8 mouse cellular contexts compared by ENCODE assay signal in genomic region chr14:79483611-79484120, GRCm38 (mm10). TPM values are rescaled to one million over a fixed set of nuclear protein-coding genes. Genes with fewer than 3 reads are reported as not detected.
DNase-seq lines count a peak whose midpoint lies in the region; ATAC-seq and TF ChIP-seq lines count a peak whose summit lies in the region.

No protein-coding gene starts in this region.

- H3K9ac ChIP-seq in kidney, postnatal 0 days (ENCODE audit: low read depth, low read length) = peak overlapping the region; percentile 94; the same call in 1 of the 2 replicates
- peak overlapping the region; percentile 99; the same call in 1 of the 2 replicates for H3K9ac ChIP-seq in heart, embryonic 16.5 days (ENCODE audit: low read length)

- DNase-seq in kidney, postnatal 0 days (ENCODE audit: low spot score) = peak; percentile 33
- no peak for DNase-seq in kidney, adult 8-10 months
- no peak for DNase-seq in limb, embryonic 10.5 days (ENCODE audit: low spot score)
- DNase-seq in right cerebral cortex, postnatal 25 days = no peak
- DNase-seq in embryo, embryonic 10.5 days (ENCODE audit: low spot score) = no peak

- 54% methylated on average over 8 of the region's 8 CpGs for WGBS in kidney, postnatal 0 days
- WGBS in heart, embryonic 16.5 days = 78% methylated on average over 8 of the region's 8 CpGs
- 78% methylated on average over 8 of the region's 8 CpGs for WGBS in limb, embryonic 10.5 days

- peaks cover 55% of the 10 kb centered on the region for H3K79me2 ChIP-seq in myocyte (ENCODE audit: control insufficient read depth, insufficient read depth)

- H3K9me3 ChIP-seq in kidney, postnatal 0 days (replicated peaks; ENCODE audit: low read length) = no peaks in the 10 kb centered on the region
- H3K9me3 ChIP-seq in heart, embryonic 16.5 days (replicated peaks; ENCODE audit: control insufficient read depth, low read length) = no peaks in the 10 kb centered on the region
- H3K9me3 ChIP-seq in limb, embryonic 10.5 days (replicated peaks) = no peaks in the 10 kb centered on the region

- H3K36me3 ChIP-seq in kidney, postnatal 0 days (ENCODE audit: insufficient read depth, low read length) = no peaks in the 10 kb centered on the region
- H3K36me3 ChIP-seq in heart, embryonic 16.5 days (ENCODE audit: control insufficient read depth, insufficient read depth) = no peaks in the 10 kb centered on the region
- peaks cover 7% of the 10 kb centered on the region for H3K36me3 ChIP-seq in limb, embryonic 10.5 days
- H3K36me3 ChIP-seq in myocyte (ENCODE audit: control insufficient read depth, insufficient read depth) = no peaks in the 10 kb centered on the region

- no peak for TF ChIP-seq CTCF in kidney, postnatal 0 days (IDR thresholded peaks at IDR 0.05; ENCODE audit: low read depth)

- peak overlapping the region; percentile 81 for H3K4me2 ChIP-seq in kidney, postnatal 0 days (ENCODE audit: low read length)
- peak overlapping the region; percentile 77 for H3K4me2 ChIP-seq in heart, embryonic 16.5 days (ENCODE audit: low read depth, low read length)
- H3K4me2 ChIP-seq in myocyte (ENCODE audit: low read depth) = peak overlapping the region; percentile 90

- ATAC-seq in kidney, postnatal 0 days (replicated peaks; ENCODE audit: low FRiP score, low read depth) = no peak
- no peak for ATAC-seq in heart, embryonic 16.5 days (replicated peaks; ENCODE audit: extremely low read depth, insufficient read depth, low FRiP score)
- ATAC-seq in activated CD4-positive, CD25-positive, alpha-beta regulatory T cell, adult 4 months = no peak

- no peak for TF ChIP-seq POLR2A in myocyte (IDR thresholded peaks at IDR 0.05; ENCODE audit: insufficient read length, low read depth)

- H3K4me1 ChIP-seq in kidney, postnatal 0 days (replicated peaks; ENCODE audit: insufficient read depth, low read length) = peaks cover 32% of the 10 kb centered on the region
- peaks cover 51% of the 10 kb centered on the region for H3K4me1 ChIP-seq in heart, embryonic 16.5 days (ENCODE audit: control insufficient read depth, insufficient read depth, low read length)
- H3K4me1 ChIP-seq in limb, embryonic 10.5 days = peaks cover 57% of the 10 kb centered on the region

- H3ac ChIP-seq in myocyte (ENCODE audit: control insufficient read depth, insufficient read length) = no peak overlapping the region

- H3K27ac ChIP-seq in kidney, postnatal 0 days = peak overlapping the region; percentile 100
- H3K27ac ChIP-seq in heart, embryonic 16.5 days (ENCODE audit: low read length) = no peak overlapping the region; the same call in 1 of the 2 replicates
- peak overlapping the region; percentile 99; the same call in 1 of the 2 replicates for H3K27ac ChIP-seq in limb, embryonic 10.5 days

- H3K27me3 ChIP-seq in kidney, postnatal 0 days (ENCODE audit: insufficient read depth, low read length) = no peaks in the 10 kb centered on the region
- no peaks in the 10 kb centered on the region for H3K27me3 ChIP-seq in heart, embryonic 16.5 days (ENCODE audit: control insufficient read depth, insufficient read depth, low read length)
- H3K27me3 ChIP-seq in limb, embryonic 10.5 days (ENCODE audit: low read depth, poor library complexity, severe bottlenecking) = 0 out of 2 replicates have a peak, but pooled peaks cover 3% of the 10 kb centered on the region
- no peaks in the 10 kb centered on the region for H3K27me3 ChIP-seq in myocyte (ENCODE audit: control insufficient read depth, insufficient read depth, insufficient read length)

- H3K4me3 ChIP-seq in kidney, postnatal 0 days (replicated peaks; ENCODE audit: low read depth, low read length) = peak overlapping the region; percentile 70
- peak overlapping the region; percentile 98 for H3K4me3 ChIP-seq in heart, embryonic 16.5 days (ENCODE audit: low read length)
- H3K4me3 ChIP-seq in limb, embryonic 10.5 days = 0 out of 2 replicates have a peak overlapping the region, but pooled peaks have one; percentile 95
- H3K4me3 ChIP-seq in myocyte = peak overlapping the region; percentile 57

TF ChIP-seq in myocyte, 11 proteins besides CTCF, POLR2A, EP300 and RAD21:
- TF ChIP-seq POLR2AphosphoS2 (IDR thresholded peaks at IDR 0.05; ENCODE audit: insufficient read length, low read depth) (no peak), TCF12 (IDR thresholded peaks at IDR 0.05; ENCODE audit: insufficient read depth, poor library complexity, severe bottlenecking) (no peak), E2F4 (IDR thresholded peaks at IDR 0.05; ENCODE audit: insufficient read depth) (no peak), MAX (IDR thresholded peaks at IDR 0.05; ENCODE audit: low read depth) (no peak), REST (IDR thresholded peaks at IDR 0.05; ENCODE audit: insufficient read depth, insufficient read length) (no peak), CEBPB (IDR thresholded peaks at IDR 0.05; ENCODE audit: insufficient read depth, poor library complexity, severe bottlenecking) (no peak), MYOD1 (IDR thresholded peaks at IDR 0.05; ENCODE audit: control insufficient read depth in 1 of 3, insufficient read length in 2 of 3, low read depth in 2 of 3) (no peak), TCF3 (IDR thresholded peaks at IDR 0.05; ENCODE audit: insufficient read length, low read depth) (no peak), USF1 (IDR thresholded peaks at IDR 0.05; ENCODE audit: low read depth) (no peak), MYOG (IDR thresholded peaks at IDR 0.05; ENCODE audit: control insufficient read depth in 1 of 3, insufficient read depth in 1 of 3, insufficient read length in 2 of 3, low read depth in 2 of 3) (no peak), SRF (IDR thresholded peaks at IDR 0.05; ENCODE audit: control insufficient read depth, insufficient read length, low read depth) (no peak)

RNA-seq across cellular contexts. Expression of gene Wbp4, which starts 2.3 kb away (rescaled TPM):
- 46.8 and 47.6 TPM in 2 replicates for polyA plus RNA-seq in kidney, postnatal 0 days (2015; fragmentation: Nextera tagmentation; extraction: Ambion mirVana)
- 26.8 and 27.6 TPM in 2 replicates for polyA plus RNA-seq in heart, embryonic 16.5 days (2015; fragmentation: Nextera tagmentation; extraction: Ambion mirVana)
- 39.2 and 41.0 TPM in 2 replicates for polyA plus RNA-seq in limb, embryonic 10.5 days (2016; fragmentation: Nextera tagmentation; extraction: Ambion mirVana)
- polyA plus RNA-seq in myocyte (2012; fragmentation: generic; extraction: Trizol) = 10.1 TPM
- polyA plus RNA-seq in activated CD4-positive, CD25-positive, alpha-beta regulatory T cell, adult 4 months (2017; shearing (Covaris generic)) = 10 to 100 TPM; 25.7 to 32.5 TPM

RNA-seq across cellular contexts. Expression of gene Elf1, which starts 2.7 kb away (rescaled TPM):
- polyA plus RNA-seq in kidney, postnatal 0 days (2015; fragmentation: Nextera tagmentation; extraction: Ambion mirVana) = 18.2 and 18.3 TPM in 2 replicates
- polyA plus RNA-seq in heart, embryonic 16.5 days (2015; fragmentation: Nextera tagmentation; extraction: Ambion mirVana) = 9.9 and 12.3 TPM in 2 replicates
- 3.6 and 5.8 TPM in 2 replicates for polyA plus RNA-seq in limb, embryonic 10.5 days (2016; fragmentation: Nextera tagmentation; extraction: Ambion mirVana)
- 3.6 TPM for polyA plus RNA-seq in myocyte (2012; fragmentation: generic; extraction: Trizol)
- 100 to 1,000 TPM; 122 to 145 TPM for polyA plus RNA-seq in activated CD4-positive, CD25-positive, alpha-beta regulatory T cell, adult 4 months (2017; shearing (Covaris generic))

RNA-seq across cellular contexts. Expression of gene Kbtbd6, which starts 32.0 kb away (rescaled TPM):
- polyA plus RNA-seq in kidney, postnatal 0 days (2015; fragmentation: Nextera tagmentation; extraction: Ambion mirVana) = 2.0 and 2.1 TPM in 2 replicates
- polyA plus RNA-seq in heart, embryonic 16.5 days (2015; fragmentation: Nextera tagmentation; extraction: Ambion mirVana) = 1.9 and 2.6 TPM in 2 replicates
- polyA plus RNA-seq in limb, embryonic 10.5 days (2016; fragmentation: Nextera tagmentation; extraction: Ambion mirVana) = 5.3 TPM in 2 replicates
- polyA plus RNA-seq in myocyte (2012; fragmentation: generic; extraction: Trizol) = 0.05 TPM
- polyA plus RNA-seq in activated CD4-positive, CD25-positive, alpha-beta regulatory T cell, adult 4 months (2017; shearing (Covaris generic)) = under 1 TPM; 0.25 to 0.61 TPM

RNA-seq across cellular contexts. Expression of gene Kbtbd7, which starts 57.4 kb away (rescaled TPM):
- polyA plus RNA-seq in kidney, postnatal 0 days (2015; fragmentation: Nextera tagmentation; extraction: Ambion mirVana) = 9.7 and 10.1 TPM in 2 replicates
- 8.0 and 8.2 TPM in 2 replicates for polyA plus RNA-seq in heart, embryonic 16.5 days (2015; fragmentation: Nextera tagmentation; extraction: Ambion mirVana)
- 11.4 and 13.0 TPM in 2 replicates for polyA plus RNA-seq in limb, embryonic 10.5 days (2016; fragmentation: Nextera tagmentation; extraction: Ambion mirVana)
- 1.5 TPM for polyA plus RNA-seq in myocyte (2012; fragmentation: generic; extraction: Trizol)
- polyA plus RNA-seq in activated CD4-positive, CD25-positive, alpha-beta regulatory T cell, adult 4 months (2017; shearing (Covaris generic)) = 1 to 10 TPM in 1 of 2 experiments, under 1 TPM in 1; 0.65 to 1.9 TPM
